Mouse (Mus musculus): Measurements from ENCODE around the gene Kif26a.

Kif26a gene

GRCm38 (mm10) chr12:112130161-112130860, 15.7 kb upstream of the Kif26a start:
- no peak for DNase-seq (ENCODE audit: low read depth, low spot score)

GRCm38 (mm10) chr12:112130957-112131356, 15.1 kb upstream of the Kif26a start:
- no peak for DNase-seq (ENCODE audit: low read depth, low spot score)

- DNase-seq (ENCODE audit: low read depth, low spot score): no peak
These were observed 5.8 kb upstream of the Kif26a start for GRCm38 (mm10) chr12:112140231-112140630.

GRCm38 (mm10) chr12:112140745-112141144, 5.3 kb upstream of the Kif26a start:
- no peak for DNase-seq (ENCODE audit: low read depth, low spot score)

GRCm38 (mm10) chr12:112141300-112141699, 4.7 kb upstream of the Kif26a start:
- no peak for DNase-seq (ENCODE audit: low read depth, low spot score)

GRCm38 (mm10) chr12:112143116-112143832, 2.7 kb upstream of the Kif26a start:
- peak; percentile 56 for DNase-seq (ENCODE audit: low read depth, low spot score)

- DNase-seq (ENCODE audit: low read depth, low spot score): no peak
These were observed 2.2 kb upstream of the Kif26a start for GRCm38 (mm10) chr12:112143833-112144201.

- no peak for DNase-seq (ENCODE audit: low read depth, low spot score)
These were observed 1.5 kb upstream of the Kif26a start for GRCm38 (mm10) chr12:112144377-112145115.

- peak; percentile 54 for DNase-seq (ENCODE audit: low read depth, low spot score)
These were observed 665 bp upstream of the Kif26a start for GRCm38 (mm10) chr12:112145211-112145874.

- no peak for DNase-seq (ENCODE audit: low read depth, low spot score)
These were observed 1.4 kb downstream of the Kif26a start for GRCm38 (mm10) chr12:112147365-112147764.

- DNase-seq (ENCODE audit: low read depth, low spot score): no peak
These were observed 4.0 kb downstream of the Kif26a start for GRCm38 (mm10) chr12:112150011-112150410.

GRCm38 (mm10) chr12:112151244-112151979, 5.4 kb downstream of the Kif26a start:
- no peak for DNase-seq (ENCODE audit: low read depth, low spot score)

- no peak for DNase-seq (ENCODE audit: low read depth, low spot score)
These were observed 6.0 kb downstream of the Kif26a start for GRCm38 (mm10) chr12:112151980-112152362.

- DNase-seq (ENCODE audit: low read depth, low spot score): no peak
These were observed 7.6 kb downstream of the Kif26a start for GRCm38 (mm10) chr12:112153597-112153996.

GRCm38 (mm10) chr12:112154476-112154875, 8.5 kb downstream of the Kif26a start:
- DNase-seq (ENCODE audit: low read depth, low spot score): no peak

- DNase-seq (ENCODE audit: low read depth, low spot score): no peak
These were observed 9.4 kb downstream of the Kif26a start for GRCm38 (mm10) chr12:112155218-112156051.

GRCm38 (mm10) chr12:112156804-112157203, 10.8 kb downstream of the Kif26a start:
- no peak for DNase-seq (ENCODE audit: low read depth, low spot score)

- DNase-seq (ENCODE audit: low read depth, low spot score): no peak
These were observed 12.2 kb downstream of the Kif26a start for GRCm38 (mm10) chr12:112158246-112158645.

GRCm38 (mm10) chr12:112158784-112159183, 12.8 kb downstream of the Kif26a start:
- no peak for DNase-seq (ENCODE audit: low read depth, low spot score)

All from WW6 (cell line).